Mouse (Mus musculus): Measurements from ENCODE around the gene Bckdha.

Gene Bckdha

GRCm38 (mm10) chr7:25645074-25645473 is 13.7 kb downstream of the Bckdha start:
- no peak for DNase-seq (ENCODE audit: low read depth, low spot score)

DNA sequence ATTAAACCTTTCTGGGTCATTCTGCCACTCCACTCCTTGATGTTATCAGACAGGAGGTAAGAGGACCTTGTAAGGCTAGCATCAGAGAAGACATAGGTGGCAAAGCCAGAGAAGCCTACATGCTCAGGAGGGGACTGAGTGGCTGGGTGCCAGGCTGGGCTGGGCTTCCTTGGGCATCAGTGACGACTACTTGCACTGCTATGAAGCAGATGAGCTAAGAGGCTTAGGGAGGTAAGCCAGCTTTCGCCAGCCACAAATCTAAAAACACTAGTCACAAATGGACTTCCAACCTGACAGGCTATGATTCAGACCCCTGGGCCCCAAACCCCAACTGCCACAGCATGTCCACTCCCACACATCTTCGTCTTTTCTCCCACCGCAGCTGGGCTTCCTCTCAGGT is 14.2 kb downstream of the Bckdha start:
- DNase-seq (ENCODE audit: low read depth, low spot score): peak; percentile 57

DNA sequence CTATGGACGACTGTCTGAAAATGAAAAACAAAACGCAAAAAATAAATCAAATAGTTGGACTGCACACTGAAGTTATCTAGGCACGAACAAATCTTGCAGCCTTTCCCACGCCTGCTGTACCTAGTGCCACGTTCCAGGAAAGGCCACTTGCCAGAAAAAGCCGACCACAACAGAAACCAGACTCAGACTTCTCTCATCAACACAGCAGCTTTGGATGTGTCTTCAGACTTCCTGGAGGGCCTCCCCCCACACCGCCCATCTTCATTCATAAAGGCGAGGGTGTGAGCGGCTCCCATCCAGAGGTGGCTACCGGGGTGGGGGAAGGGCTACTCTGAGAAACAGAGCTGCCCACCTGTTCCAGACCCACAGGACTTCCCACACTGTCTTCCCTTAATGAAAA is 14.6 kb downstream of the Bckdha start:
- DNase-seq (ENCODE audit: low read depth, low spot score): no peak

- no peak for DNase-seq (ENCODE audit: low read depth, low spot score)
These were observed 19.0 kb downstream of the Bckdha start for GRCm38 (mm10) chr7:25639754-25640153.

GRCm38 (mm10) chr7:25637099-25637498 is 21.7 kb downstream of the Bckdha start:
- DNase-seq (ENCODE audit: low read depth, low spot score): no peak

DNA sequence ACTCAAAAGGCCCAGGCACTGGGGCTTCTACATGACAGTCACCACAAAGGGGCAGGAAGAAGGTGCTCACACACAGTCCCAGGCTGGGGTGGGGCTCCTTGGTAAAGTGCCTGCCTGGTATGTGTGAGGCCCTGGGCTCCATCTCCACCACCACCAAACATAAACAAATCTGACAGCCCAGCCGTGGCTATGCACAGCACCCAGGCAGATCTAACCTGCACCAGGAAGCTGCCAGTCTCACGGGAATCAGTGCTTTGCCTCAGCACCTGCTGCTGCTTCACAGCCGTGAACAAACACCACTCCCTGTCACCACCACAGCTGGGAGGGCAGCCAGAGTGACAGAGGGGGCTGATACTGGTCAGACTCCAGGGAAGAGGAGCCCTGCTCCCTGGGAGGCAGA is 22.4 kb downstream of the Bckdha start:
- DNase-seq (ENCODE audit: low read depth, low spot score): no peak

DNA sequence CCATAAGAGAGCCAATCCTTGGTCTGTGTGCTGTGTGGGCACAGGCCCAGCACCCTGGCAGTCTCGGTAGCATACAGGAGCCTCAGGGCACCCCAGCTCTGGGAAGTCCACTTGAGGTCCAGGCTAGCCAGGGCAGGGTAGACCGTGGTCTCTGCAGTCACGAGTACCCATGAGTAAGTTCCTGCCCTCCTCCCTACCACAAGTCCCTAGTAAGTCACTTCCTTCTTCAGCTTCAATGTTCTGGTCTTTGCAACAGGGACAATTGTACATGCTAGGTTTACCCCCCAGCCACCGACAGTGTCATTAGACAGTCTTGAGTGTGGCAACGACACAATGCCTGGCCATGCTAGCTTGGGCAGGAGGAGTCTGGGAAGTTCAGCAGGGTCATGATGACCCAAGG is 26.1 kb downstream of the Bckdha start:
- DNase-seq (ENCODE audit: low read depth, low spot score): no peak

DNA sequence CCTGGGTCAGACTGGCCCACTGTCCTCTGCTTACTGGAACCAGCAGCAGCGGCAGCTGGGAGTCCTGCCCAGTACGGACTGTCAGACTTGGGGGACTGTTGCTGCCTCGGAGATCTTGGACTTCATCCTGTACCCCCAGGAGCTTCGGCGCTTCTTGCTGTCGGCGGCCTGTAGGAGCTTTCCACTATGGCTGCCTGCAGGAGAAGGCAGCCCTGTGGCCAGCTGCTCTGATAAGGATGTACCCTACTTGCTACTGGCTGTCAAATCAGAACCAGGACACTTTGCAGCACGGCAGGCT is 30.5 kb downstream of the Bckdha start:
- no peak for DNase-seq (ENCODE audit: low read depth, low spot score)

GRCm38 (mm10) chr7:25627431-25628322 is 31.1 kb downstream of the Bckdha start:
- DNase-seq (ENCODE audit: low read depth, low spot score): no peak

- no peak for DNase-seq (ENCODE audit: low read depth, low spot score)
These were observed 32.0 kb downstream of the Bckdha start, which contains the start of gene B3gnt8 for GRCm38 (mm10) chr7:25626509-25627430. Gene B3gnt8, plus strand, starts transcription at chr7:25626654.

DNA sequence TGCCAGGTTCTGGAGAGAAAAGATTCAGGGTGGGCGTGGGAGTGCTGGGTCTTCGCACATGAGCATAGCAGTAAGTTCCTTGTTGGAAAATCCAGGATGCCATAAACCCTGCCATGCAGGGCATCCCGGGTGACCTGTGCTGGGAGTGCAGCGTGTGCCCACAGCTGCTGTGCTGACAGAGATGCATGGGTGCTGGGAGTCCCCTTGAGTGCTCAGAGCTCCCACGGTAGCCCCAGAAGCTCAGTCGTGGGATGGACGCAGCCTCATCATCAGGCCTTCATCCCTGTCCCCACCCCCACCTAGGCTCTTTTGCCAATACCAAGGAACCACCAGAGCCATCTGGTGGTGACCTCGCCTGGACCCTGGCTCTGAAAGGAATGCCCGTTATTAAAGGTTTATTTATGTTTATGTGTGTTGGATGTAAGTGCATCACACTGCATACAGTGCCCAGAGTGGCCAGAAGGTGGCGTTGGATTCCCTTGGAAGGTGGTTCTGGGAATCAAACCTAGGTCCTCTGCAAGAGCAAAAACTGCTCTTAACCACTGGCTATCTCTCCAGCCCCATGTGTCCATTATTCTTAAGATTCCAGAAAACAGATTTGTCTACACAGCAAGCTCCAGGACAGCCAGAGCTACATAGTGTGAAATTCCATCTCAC is 33.1 kb downstream of the Bckdha start:
- DNase-seq (ENCODE audit: low read depth, low spot score): no peak

DNA sequence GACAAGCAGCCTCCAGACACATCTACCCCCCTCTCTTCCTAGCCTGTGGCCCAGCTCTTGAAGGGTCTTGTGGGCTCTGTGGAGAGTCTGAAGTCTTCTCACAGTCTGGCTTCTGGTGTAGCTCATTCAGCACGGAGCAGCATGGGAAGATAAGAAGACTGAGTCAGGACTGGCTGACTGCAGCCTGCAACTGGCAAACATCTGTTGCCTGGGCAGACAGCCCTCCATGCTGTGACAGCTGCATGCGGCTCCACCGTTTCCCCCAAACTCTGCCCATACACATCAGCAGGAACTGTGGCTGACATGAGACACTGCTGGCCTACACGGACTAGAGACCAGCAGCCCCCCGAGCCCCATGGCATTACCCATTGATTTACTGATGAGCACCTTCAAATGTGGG is 33.9 kb downstream of the Bckdha start:
- no peak for DNase-seq (ENCODE audit: low read depth, low spot score)

DNA sequence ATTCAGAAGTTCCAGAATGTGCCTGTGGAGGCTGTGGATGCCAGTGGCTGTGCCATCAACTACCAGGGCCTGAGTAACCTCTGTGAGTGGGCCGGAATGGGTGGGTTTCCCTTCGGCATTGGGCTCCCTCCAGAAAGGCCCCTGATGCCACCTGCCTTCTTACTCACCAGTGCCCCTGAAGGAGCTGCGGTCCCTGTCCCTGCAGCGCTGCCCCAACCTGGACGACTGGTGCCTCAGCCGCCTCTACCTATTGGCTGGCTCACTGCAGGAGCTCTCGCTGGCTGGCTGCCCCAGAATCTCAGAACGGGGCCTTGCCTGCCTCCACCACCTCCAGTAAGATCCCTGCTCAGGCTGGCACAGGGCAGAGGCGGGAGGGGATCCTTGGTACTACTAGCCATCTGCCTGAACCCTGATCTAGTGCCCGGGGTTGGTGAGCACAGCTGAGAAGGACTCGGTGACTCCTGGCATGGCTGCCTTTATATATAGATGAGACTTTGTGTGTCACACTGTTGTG is 34.9 kb downstream of the Bckdha start:
- no peak for DNase-seq (ENCODE audit: low read depth, low spot score)

DNA sequence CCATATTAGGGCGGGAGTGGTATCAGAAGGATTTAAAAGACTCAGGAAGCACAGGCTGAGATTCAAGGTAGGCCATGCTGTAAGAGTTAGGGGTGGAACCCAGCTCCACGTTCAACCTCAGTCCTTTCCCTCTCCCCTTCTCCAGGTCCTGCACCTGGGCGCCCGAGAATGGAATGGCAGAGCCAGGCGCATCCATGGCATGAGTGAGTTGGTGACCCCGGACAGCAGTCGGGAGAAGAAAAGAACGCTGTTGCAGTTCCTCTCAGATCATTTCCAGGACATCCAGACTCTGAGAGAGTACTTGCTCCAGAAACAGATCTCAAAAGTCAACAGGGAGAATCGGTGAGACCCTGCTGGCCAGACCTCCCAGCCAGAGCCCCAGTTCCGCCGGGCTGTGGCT is 38.0 kb downstream of the Bckdha start:
- no peak for DNase-seq (ENCODE audit: low read depth, low spot score)

DNA sequence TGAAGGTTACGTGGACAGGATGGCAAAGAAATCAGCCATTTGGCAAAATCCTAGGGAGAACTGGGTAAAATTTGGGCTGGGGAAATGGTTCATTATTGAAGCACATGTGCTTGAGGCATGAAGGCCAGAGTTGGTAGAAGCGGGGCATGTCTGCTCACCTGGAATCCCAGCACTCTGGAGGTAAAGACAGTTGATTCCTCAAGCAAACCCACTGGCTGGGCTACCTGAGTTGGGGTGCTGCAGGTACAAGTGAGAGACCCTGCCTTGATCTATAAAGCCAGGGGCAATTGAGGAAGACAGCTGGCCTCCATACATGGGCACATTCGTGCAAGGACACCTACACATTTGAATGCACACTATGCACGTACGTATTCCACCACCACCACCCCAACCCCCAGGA is 38.7 kb downstream of the Bckdha start:
- no peak for DNase-seq (ENCODE audit: low read depth, low spot score)

GRCm38 (mm10) chr7:25619722-25619991 is 39.1 kb downstream of the Bckdha start:
- DNase-seq (ENCODE audit: low read depth, low spot score): no peak

GRCm38 (mm10) chr7:25618865-25619721 is 39.7 kb downstream of the Bckdha start, which contains the start of gene Dmac2:
Gene Dmac2, plus strand, starts transcription at chr7:25619414.
- peak; percentile 88 for DNase-seq (ENCODE audit: low read depth, low spot score)

GRCm38 (mm10) chr7:25617376-25618160 is 41.2 kb downstream of the Bckdha start:
- DNase-seq (ENCODE audit: low read depth, low spot score): no peak

DNA sequence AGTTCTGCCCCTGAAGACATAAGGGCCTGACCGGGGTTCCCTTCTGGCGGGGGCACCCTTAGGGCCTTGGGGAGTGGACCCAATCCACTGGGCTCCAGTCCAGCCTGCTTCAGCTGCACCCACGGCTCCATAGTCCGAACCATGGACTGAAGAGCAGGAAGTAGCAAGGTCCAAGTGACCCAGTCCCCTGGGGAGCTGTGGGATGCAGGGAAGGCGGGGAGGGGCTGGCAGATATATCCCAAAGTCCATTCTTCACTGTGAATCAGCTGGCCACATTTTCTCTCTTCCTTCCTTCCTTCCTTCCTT is 43.1 kb downstream of the Bckdha start, which contains the start of gene Erich4:
Erich4 (minus strand) TSS at position 187 of the 306 bp plus-strand sequence.
- DNase-seq (ENCODE audit: low read depth, low spot score): no peak

Measured in retina, postnatal 7 days (tissue).